Mouse (Mus musculus): ENCODE data around the gene Tab1. TPM values are rescaled to one million over a fixed set of nuclear protein-coding genes. Genes with fewer than 3 reads are reported as not detected.

Tab1 gene
- polyA plus RNA-seq, 1 experiment = 53.8 TPM

DNA sequence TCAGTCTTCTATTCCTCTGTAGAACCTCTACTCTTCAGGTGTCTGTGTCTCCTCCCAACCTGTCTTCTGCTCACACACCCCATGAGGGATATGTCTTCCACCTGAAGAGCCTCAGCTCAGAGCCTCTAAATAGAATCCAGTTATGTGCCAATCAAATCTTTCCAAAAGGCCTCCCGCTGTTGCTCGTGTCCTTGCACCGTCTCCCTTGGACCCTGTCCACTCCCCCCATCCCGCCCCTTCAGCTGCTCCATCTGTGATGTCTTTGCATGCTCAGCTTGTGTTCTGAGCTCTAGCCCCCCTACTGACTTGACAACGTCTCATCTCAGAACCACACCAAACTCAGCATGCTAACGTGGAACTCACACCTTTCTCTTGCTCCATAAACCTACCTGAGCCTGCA lies 1.5 kb upstream of the Tab1 start:
- no peak overlapping the region for H3K4me3 ChIP-seq (ENCODE audit: control insufficient read depth, insufficient read depth, low read length)
- no peaks in the 10 kb centered on the region for H3K36me3 ChIP-seq (ENCODE audit: control insufficient read depth, insufficient read depth, low read length)
- no peak overlapping the region for H3K27ac ChIP-seq (ENCODE audit: control insufficient read depth, insufficient read depth, low read length)
- no peaks in the 10 kb centered on the region for H3K27me3 ChIP-seq (ENCODE audit: control insufficient read depth, insufficient read depth, low read length)
- 89% methylated on average over 6 of the region's 6 CpGs for WGBS
- peaks cover 14% of the 10 kb centered on the region for H3K4me1 ChIP-seq (replicated peaks; ENCODE audit: control insufficient read depth, insufficient read depth, low read length)
- no peak for TF ChIP-seq POLR2A (IDR thresholded peaks at IDR 0.05; ENCODE audit: control insufficient read depth, extremely low read depth, insufficient read depth, low read length, poor library complexity)
- no peak for TF ChIP-seq CTCF (IDR thresholded peaks at IDR 0.05; ENCODE audit: borderline replicate concordance, control insufficient read depth, extremely low read depth, insufficient read depth, low read length, poor library complexity)
- no peak for DNase-seq

DNA sequence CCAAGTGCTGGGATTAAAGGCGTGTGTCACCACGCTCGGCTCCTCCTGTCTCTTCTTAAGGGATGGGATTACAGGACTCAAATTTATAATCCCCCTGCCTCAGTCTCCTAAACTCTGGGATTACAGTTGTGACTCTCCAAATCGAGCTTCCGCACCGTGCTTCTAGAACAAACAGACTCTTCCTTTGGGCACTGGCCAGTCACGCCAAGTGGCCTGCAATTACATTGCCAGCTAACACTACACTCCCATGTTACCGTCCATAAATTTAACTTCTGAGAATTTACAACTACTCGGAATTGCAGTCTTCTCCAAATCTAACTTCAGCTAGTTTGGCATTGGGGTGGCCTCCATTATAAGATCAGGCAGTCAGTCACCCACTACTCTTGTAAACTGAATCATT lies 475 bp upstream of the Tab1 start:
- TF ChIP-seq CTCF (IDR thresholded peaks at IDR 0.05; ENCODE audit: borderline replicate concordance, control insufficient read depth, extremely low read depth, insufficient read depth, low read length, poor library complexity) (no peak), POLR2A (IDR thresholded peaks at IDR 0.05; ENCODE audit: control insufficient read depth, extremely low read depth, insufficient read depth, low read length, poor library complexity) (no peak)
- Histone ChIP-seq H3K36me3 (ENCODE audit: control insufficient read depth, insufficient read depth, low read length) (no peaks in the 10 kb centered on the region), H3K27me3 (ENCODE audit: control insufficient read depth, insufficient read depth, low read length) (no peaks in the 10 kb centered on the region), H3K27ac (ENCODE audit: control insufficient read depth, insufficient read depth, low read length) (no peak overlapping the region), H3K4me1 (replicated peaks; ENCODE audit: control insufficient read depth, insufficient read depth, low read length) (peaks cover 14% of the 10 kb centered on the region), H3K4me3 (ENCODE audit: control insufficient read depth, insufficient read depth, low read length) (no peak overlapping the region)
- no peak for DNase-seq
- WGBS = 87% methylated on average over 9 of the region's 9 CpGs

DNA sequence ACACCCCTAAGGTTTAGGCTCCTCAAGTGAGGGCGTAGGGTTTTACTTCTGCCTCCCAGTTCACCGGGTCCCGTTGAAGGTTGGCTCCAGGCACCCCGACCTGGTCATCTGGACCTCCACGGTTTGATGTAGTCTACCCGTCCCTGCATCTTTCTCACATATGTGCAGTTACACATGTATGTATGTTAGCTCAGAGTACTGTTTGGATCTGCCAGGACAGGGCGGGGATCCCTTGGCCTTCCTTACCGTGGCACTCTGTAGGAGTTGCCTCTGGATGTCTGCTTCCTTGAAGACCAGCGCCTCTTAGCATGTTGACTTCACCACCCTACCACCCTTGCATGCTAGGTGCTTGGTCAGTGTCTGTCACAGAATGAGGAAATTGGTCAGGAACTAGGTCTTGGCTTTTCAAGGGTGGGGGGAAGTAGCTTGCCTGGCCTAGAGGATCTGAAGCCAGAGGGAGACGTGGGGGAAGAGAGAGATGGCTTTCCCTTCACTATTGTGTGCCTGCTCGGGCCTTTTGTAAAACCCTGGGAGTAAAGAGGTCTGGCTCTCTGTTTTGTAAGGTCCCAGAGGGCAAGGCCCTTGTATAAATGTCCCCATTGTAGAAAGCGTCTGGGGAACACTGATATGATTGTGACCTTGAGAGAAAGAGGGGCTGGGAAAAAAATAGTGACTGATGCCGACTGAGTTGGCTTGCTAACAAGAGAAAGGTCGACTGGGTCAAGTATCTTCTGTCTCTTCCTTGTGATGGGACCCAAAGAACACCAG lies 939 bp downstream of the Tab1 start:
- peak; percentile 44 for DNase-seq
- Histone ChIP-seq H3K27ac (ENCODE audit: control insufficient read depth, insufficient read depth, low read length) (peak overlapping the region; percentile 96), H3K4me3 (ENCODE audit: control insufficient read depth, insufficient read depth, low read length) (peak overlapping the region; percentile 95), H3K4me1 (replicated peaks; ENCODE audit: control insufficient read depth, insufficient read depth, low read length) (peaks cover 19% of the 10 kb centered on the region), H3K27me3 (ENCODE audit: control insufficient read depth, insufficient read depth, low read length) (no peaks in the 10 kb centered on the region), H3K36me3 (ENCODE audit: control insufficient read depth, insufficient read depth, low read length) (no peaks in the 10 kb centered on the region)
- WGBS = 7% methylated on average over 14 of the region's 14 CpGs
- TF ChIP-seq POLR2A (IDR thresholded peaks at IDR 0.05; ENCODE audit: control insufficient read depth, extremely low read depth, insufficient read depth, low read length, poor library complexity) (no peak), CTCF (IDR thresholded peaks at IDR 0.05; ENCODE audit: borderline replicate concordance, control insufficient read depth, extremely low read depth, insufficient read depth, low read length, poor library complexity) (no peak)

DNA sequence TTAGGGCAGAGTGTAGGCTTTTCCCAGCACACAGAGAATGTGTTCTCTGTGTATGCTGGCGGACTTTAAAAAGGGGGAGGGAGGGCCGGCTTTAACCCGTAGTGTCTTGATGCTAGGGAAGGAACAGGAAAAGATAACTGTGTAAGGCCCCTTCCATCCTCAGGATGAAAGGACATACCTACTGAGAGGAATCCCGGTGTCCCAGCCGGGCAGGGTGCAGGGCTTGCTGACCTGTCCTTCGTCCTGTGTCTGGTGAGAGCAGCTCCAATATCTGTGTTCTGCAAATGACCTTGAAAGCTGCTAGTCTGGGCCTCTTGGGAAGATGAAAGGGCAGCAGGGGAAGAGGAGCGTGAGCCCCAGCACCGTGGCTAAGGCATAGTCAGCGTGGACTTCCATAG lies 1.5 kb downstream of the Tab1 start:
- no peak for TF ChIP-seq CTCF (IDR thresholded peaks at IDR 0.05; ENCODE audit: borderline replicate concordance, control insufficient read depth, extremely low read depth, insufficient read depth, low read length, poor library complexity)
- TF ChIP-seq POLR2A (IDR thresholded peaks at IDR 0.05; ENCODE audit: control insufficient read depth, extremely low read depth, insufficient read depth, low read length, poor library complexity) = no peak
- peaks cover 19% of the 10 kb centered on the region for H3K4me1 ChIP-seq (replicated peaks; ENCODE audit: control insufficient read depth, insufficient read depth, low read length)
- no peaks in the 10 kb centered on the region for H3K36me3 ChIP-seq (ENCODE audit: control insufficient read depth, insufficient read depth, low read length)
- H3K27ac ChIP-seq (ENCODE audit: control insufficient read depth, insufficient read depth, low read length) = no peak overlapping the region
- H3K4me3 ChIP-seq (ENCODE audit: control insufficient read depth, insufficient read depth, low read length) = no peak overlapping the region
- 74% methylated on average over 9 of the region's 9 CpGs for WGBS
- no peak for DNase-seq
- no peaks in the 10 kb centered on the region for H3K27me3 ChIP-seq (ENCODE audit: control insufficient read depth, insufficient read depth, low read length)

DNA sequence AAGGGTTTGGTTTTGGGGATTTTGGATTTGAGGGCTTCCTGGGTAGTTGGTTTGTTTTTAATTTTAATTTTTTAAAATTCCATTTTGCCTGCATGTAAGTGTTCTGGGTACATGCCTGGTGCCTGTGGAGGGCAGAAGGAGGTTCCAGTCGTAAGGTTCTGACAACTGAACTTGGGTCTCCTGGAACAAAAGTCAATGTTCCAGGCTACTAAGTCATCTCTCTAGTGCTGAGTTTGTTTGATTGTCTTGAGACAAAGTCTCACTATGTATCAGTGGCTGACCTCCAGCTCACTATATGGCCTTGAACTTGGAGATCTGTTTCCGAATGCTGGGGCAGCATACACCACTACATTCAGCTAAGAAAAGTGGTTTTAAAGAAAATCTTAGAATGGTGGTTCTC lies 2.6 kb downstream of the Tab1 start:
- Histone ChIP-seq H3K4me1 (replicated peaks; ENCODE audit: control insufficient read depth, insufficient read depth, low read length) (peaks cover 19% of the 10 kb centered on the region), H3K36me3 (ENCODE audit: control insufficient read depth, insufficient read depth, low read length) (no peaks in the 10 kb centered on the region), H3K4me3 (ENCODE audit: control insufficient read depth, insufficient read depth, low read length) (no peak overlapping the region), H3K27ac (ENCODE audit: control insufficient read depth, insufficient read depth, low read length) (no peak overlapping the region), H3K27me3 (ENCODE audit: control insufficient read depth, insufficient read depth, low read length) (no peaks in the 10 kb centered on the region)
- no peak for TF ChIP-seq POLR2A (IDR thresholded peaks at IDR 0.05; ENCODE audit: control insufficient read depth, extremely low read depth, insufficient read depth, low read length, poor library complexity)
- no peak for TF ChIP-seq CTCF (IDR thresholded peaks at IDR 0.05; ENCODE audit: borderline replicate concordance, control insufficient read depth, extremely low read depth, insufficient read depth, low read length, poor library complexity)
- WGBS = 100% methylated on average over 2 of the region's 2 CpGs
- DNase-seq = no peak

DNA sequence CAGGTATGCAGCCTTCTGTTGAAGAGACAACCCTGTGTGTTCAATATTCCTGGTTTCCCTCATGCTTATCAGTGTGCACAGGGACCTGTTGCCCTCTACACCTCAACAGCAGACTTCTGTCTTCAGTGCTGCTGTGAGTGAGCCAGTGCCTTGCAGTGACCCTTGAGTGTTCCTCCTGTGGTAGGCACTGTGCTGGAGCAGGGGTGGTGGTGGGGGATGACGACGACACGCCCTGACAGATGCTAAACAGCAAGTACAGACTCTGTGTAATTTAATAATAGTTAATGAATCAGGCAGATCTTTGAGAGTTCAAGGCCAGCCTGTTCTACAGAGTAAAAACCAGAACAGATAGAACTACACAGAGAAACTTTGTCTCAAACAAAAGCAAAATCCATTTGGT lies 3.7 kb downstream of the Tab1 start:
- H3K36me3 ChIP-seq (ENCODE audit: control insufficient read depth, insufficient read depth, low read length) = peaks cover 8% of the 10 kb centered on the region; the same call in 1 of the 2 replicates
- TF ChIP-seq POLR2A (IDR thresholded peaks at IDR 0.05; ENCODE audit: control insufficient read depth, extremely low read depth, insufficient read depth, low read length, poor library complexity) (no peak), CTCF (IDR thresholded peaks at IDR 0.05; ENCODE audit: borderline replicate concordance, control insufficient read depth, extremely low read depth, insufficient read depth, low read length, poor library complexity) (no peak)
- no peak overlapping the region for H3K27ac ChIP-seq (ENCODE audit: control insufficient read depth, insufficient read depth, low read length)
- DNase-seq = no peak
- H3K4me3 ChIP-seq (ENCODE audit: control insufficient read depth, insufficient read depth, low read length) = no peak overlapping the region
- H3K4me1 ChIP-seq (replicated peaks; ENCODE audit: control insufficient read depth, insufficient read depth, low read length) = peaks cover 19% of the 10 kb centered on the region
- H3K27me3 ChIP-seq (ENCODE audit: control insufficient read depth, insufficient read depth, low read length) = no peaks in the 10 kb centered on the region
- WGBS = 96% methylated on average over 3 of the region's 3 CpGs

Data from thymus, adult 2 months (tissue).